Mouse (Mus musculus) liver, postnatal 0 days (tissue): ENCODE results near the gene Endog. TPM values are rescaled to one million over a fixed set of nuclear protein-coding genes. Genes with fewer than 3 reads are reported as not detected.
"Not testable (repeated sequence)": the region's sequence is repeated elsewhere in the genome, so short reads cannot be mapped to it uniquely, and the experiment has no call there.

ENCODE experiments used
- ATAC-seq: fragments of 200-750 bp; cut with Nextera tagmentation; 2 replicates; pipeline ENCODE4 v1.8.0; 2017; ENCODE audit warnings: mild to moderate bottlenecking, moderate library complexity
- DNase-seq: peaks from one replicate; pipeline ENCODE4 v3.0.0-alpha.2; 2016
- H3K27ac ChIP-seq: fragments of 300-500 bp; sonication (generic); 2 replicates; pipeline ENCODE4 v1.5.1; 2014; ENCODE audit warnings: antibody characterized with exemption, moderate library complexity, mild to moderate bottlenecking, low read depth
- H3K27me3 ChIP-seq: fragments of 300-500 bp; sonication (generic); 2 replicates; pipeline ENCODE4 v1.6.1; 2014; ENCODE audit warnings: low read length, control low read depth, mixed read lengths; ENCODE audit not compliant: insufficient read depth
- H3K36me3 ChIP-seq: fragments of 300-500 bp; sonication (generic); replicated peaks from 2 replicates; pipeline ENCODE4 v1.6.1; 2014; ENCODE audit warnings: mild to moderate bottlenecking, control low read depth, low read length, moderate library complexity, mixed read lengths; ENCODE audit not compliant: insufficient read depth
- H3K4me1 ChIP-seq: fragments of 300-500 bp; sonication (generic); 2 replicates; pipeline ENCODE4 v1.6.1; 2014; ENCODE audit warnings: antibody characterized with exemption, mild to moderate bottlenecking, control low read depth; ENCODE audit not compliant: insufficient read depth
- H3K4me2 ChIP-seq: fragments of 300-500 bp; sonication (generic); 2 replicates; pipeline ENCODE4 v1.6.1; 2014; ENCODE audit warnings: low read depth, mild to moderate bottlenecking, low read length, moderate library complexity, mixed read lengths
- H3K4me3 ChIP-seq: fragments of 300-500 bp; sonication (generic); 2 replicates; pipeline ENCODE4 v1.5.1; 2014; ENCODE audit warnings: low read depth, low read length
- H3K9ac ChIP-seq: fragments of 300-500 bp; sonication (generic); replicated peaks from 2 replicates; pipeline ENCODE4 v1.6.1; 2014; ENCODE audit warnings: mild to moderate bottlenecking, moderate library complexity
- H3K9me3 ChIP-seq: fragments of 300-500 bp; sonication (generic); 2 replicates; pipeline ENCODE4 v1.6.1; 2016; ENCODE audit warnings: mild to moderate bottlenecking, control low read depth, low read length, mixed read lengths
- CTCF ChIP-seq: sonication (generic); IDR thresholded peaks from 2 replicates; pipeline ENCODE4 v1.5.1; 2016; ENCODE audit warnings: antibody characterized with exemption, low read depth
- EP300 ChIP-seq: IDR thresholded peaks from 2 replicates; pipeline ENCODE4 v1.6.1; 2016; ENCODE audit warnings: antibody characterized with exemption, low read depth, mild to moderate bottlenecking
- WGBS: fragments of 180-500 bp; shearing (Covaris S2); extraction: QIAGEN DNeasy Blood & Tissue Kit; methylation state at CpG from one replicate; pipeline ENCODE4 v1.1.7; 2014; ENCODE audit not compliant: insufficient replicate concordance; 5-methylcytosine and 5-hydroxymethylcytosine counted together
- polyA plus RNA-seq: library from polyadenylated mRNA; unstranded; fragments of >200 nt; fragmentation: Nextera tagmentation; extraction: Ambion mirVana; gene quantifications from 2 replicates; pipeline ENCODE4 v1.2.1, GENCODE M21; 2015

Gene Endog
- polyA plus RNA-seq, 1 experiment from 2014 or later, result 51.2 TPM

GRCm38 (mm10) chr2:30136458-30136857 is 34.8 kb upstream of the Endog start:
- no peak overlapping the region for H3K4me2 ChIP-seq
- H3K4me1 ChIP-seq, result peaks cover 16% of the 10 kb centered on the region
- H3K9ac ChIP-seq, result no peak overlapping the region
- no peak for DNase-seq
- H3K27ac ChIP-seq, result no peak overlapping the region
- TF ChIP-seq CTCF (no peak), EP300 (no peak)
- H3K36me3 ChIP-seq, result peaks cover 23% of the 10 kb centered on the region
- 69% methylated on average over 10 of the region's 10 CpGs for WGBS
- H3K9me3 ChIP-seq, result no peaks in the 10 kb centered on the region
- no peak overlapping the region for H3K4me3 ChIP-seq
- no peak for ATAC-seq
- H3K27me3 ChIP-seq, result no peaks in the 10 kb centered on the region

GRCm38 (mm10) chr2:30140021-30140420 is 31.3 kb upstream of the Endog start:
- H3K27me3 ChIP-seq, H3K27ac ChIP-seq, DNase-seq, H3K4me2 ChIP-seq, H3K4me3 ChIP-seq, H3K9me3 ChIP-seq, H3K9ac ChIP-seq, H3K4me1 ChIP-seq, ATAC-seq: not testable (repeated sequence)
- WGBS, result 82% methylated on average over 4 of the region's 4 CpGs
- peaks cover 46% of the 10 kb centered on the region for H3K36me3 ChIP-seq

GRCm38 (mm10) chr2:30144436-30144835 is 26.9 kb upstream of the Endog start:
- peaks cover 7% of the 10 kb centered on the region; the same call in 1 of the 2 replicates for H3K4me1 ChIP-seq
- H3K9me3 ChIP-seq, result no peaks in the 10 kb centered on the region
- ATAC-seq (peak; percentile 69; the same call in 1 of the 2 replicates), DNase-seq (no peak)
- H3K36me3 ChIP-seq, result peaks cover 68% of the 10 kb centered on the region
- no peaks in the 10 kb centered on the region for H3K27me3 ChIP-seq
- no peak overlapping the region for H3K4me3 ChIP-seq
- no peak overlapping the region for H3K4me2 ChIP-seq
- no peak for TF ChIP-seq CTCF
- no peak for TF ChIP-seq EP300
- H3K9ac ChIP-seq, result no peak overlapping the region
- H3K27ac ChIP-seq, result 0 out of 2 replicates have a peak overlapping the region, but pooled peaks have one; percentile 26
- 74% methylated on average over 4 of the region's 4 CpGs for WGBS

- Histone ChIP-seq H3K4me2 (no peak overlapping the region), H3K9ac (peak overlapping the region; percentile 9; the same call in 1 of the 2 replicates), H3K36me3 (peaks cover 59% of the 10 kb centered on the region), H3K9me3 (no peaks in the 10 kb centered on the region), H3K4me3 (no peak overlapping the region), H3K27me3 (no peaks in the 10 kb centered on the region), H3K4me1 (peaks cover 7% of the 10 kb centered on the region; the same call in 1 of the 2 replicates), H3K27ac (no peak overlapping the region; the same call in 1 of the 2 replicates)
- 72% methylated on average over 4 of the region's 4 CpGs for WGBS
- no peak for TF ChIP-seq EP300
- no peak for TF ChIP-seq CTCF
- peak; percentile 77 for DNase-seq
- ATAC-seq, result peak; percentile 71
Measured at GRCm38 (mm10) chr2:30147466-30147865, 23.8 kb upstream of the Endog start.

- no peak for DNase-seq
Measured at GRCm38 (mm10) chr2:30151840-30152239, 19.5 kb upstream of the Endog start.

GRCm38 (mm10) chr2:30152616-30153015 is 18.7 kb upstream of the Endog start:
- DNase-seq (no peak), ATAC-seq (no peak)
- WGBS, result 85% methylated on average over 8 of the region's 8 CpGs
- Histone ChIP-seq H3K4me3 (no peak overlapping the region), H3K36me3 (peaks cover 29% of the 10 kb centered on the region), H3K4me2 (no peak overlapping the region), H3K4me1 (no peaks in the 10 kb centered on the region), H3K27ac (no peak overlapping the region), H3K9me3 (no peaks in the 10 kb centered on the region), H3K9ac (no peak overlapping the region), H3K27me3 (no peaks in the 10 kb centered on the region)
- TF ChIP-seq EP300, result no peak
- TF ChIP-seq CTCF, result no peak

More at GRCm38 (mm10) chr2:30151840-30152239, 19.5 kb upstream of the Endog start:
- Histone ChIP-seq H3K9ac (no peak overlapping the region), H3K4me2 (no peak overlapping the region), H3K4me3 (no peak overlapping the region), H3K27me3 (no peaks in the 10 kb centered on the region), H3K36me3 (peaks cover 36% of the 10 kb centered on the region), H3K9me3 (no peaks in the 10 kb centered on the region), H3K4me1 (peaks cover 3% of the 10 kb centered on the region; the same call in 1 of the 2 replicates), H3K27ac (no peak overlapping the region)
- WGBS, result 82% methylated on average over 11 of the region's 11 CpGs
- ATAC-seq, result no peak
- TF ChIP-seq EP300 (no peak), CTCF (no peak)

- not testable (repeated sequence) for H3K4me3 ChIP-seq, H3K4me2 ChIP-seq, H3K27ac ChIP-seq, H3K9me3 ChIP-seq, H3K9ac ChIP-seq, H3K27me3 ChIP-seq, ATAC-seq, H3K4me1 ChIP-seq, DNase-seq, H3K36me3 ChIP-seq
- WGBS, result 71% methylated on average over 6 of the region's 10 CpGs
Measured at GRCm38 (mm10) chr2:30159871-30160270, 11.4 kb upstream of the Endog start.
